Mouse (Mus musculus) lung, adult 10 weeks (tissue): ENCODE measurements around the gene Dynlt1a. TPM values are rescaled to one million over a fixed set of nuclear protein-coding genes. Genes with fewer than 3 reads are reported as not detected.

Experiments used
- polyA plus RNA-seq: library from polyadenylated mRNA; stranded (reverse); fragments of 350-450 nt; fragmentation: Illumina TruSeq; extraction: RNeasy Lipid Tissue Mini Kit (QIAGEN cat#74804); gene quantifications from one replicate; pipeline ENCODE4 v1.2.3, GENCODE M21; 2014; ENCODE audit warnings: low read depth, low replicate concordance; ENCODE audit not compliant: insufficient read depth

Dynlt1a gene
- 3.0 TPM for polyA plus RNA-seq

GRCm38 (mm10) chr17:6317339-6317985 lies at the start of gene Dynlt1a:
TSS of gene Dynlt1a (minus strand) at chr17:6317500.

GRCm38 (mm10) chr17:6256400-6257069 lies 60.8 kb downstream of the Dynlt1a start, which contains the start of gene Tmem181a:
TSS of gene Tmem181a (plus strand) at chr17:6256860.

Other genes starting within 250 kb of the Dynlt1a start
- gene Serac1, start 237.8 kb downstream of the Dynlt1a start, polyA plus RNA-seq, result 0.92 TPM
- gene Gtf2h5, start 237.7 kb downstream of the Dynlt1a start, polyA plus RNA-seq, result 84.4 TPM
- 16.3 TPM for gene Tulp4, start 211.1 kb downstream of the Dynlt1a start, polyA plus RNA-seq
- gene Tmem181a, start 60.6 kb downstream of the Dynlt1a start, polyA plus RNA-seq, result 7.3 TPM
- 120 TPM for gene Dynlt1b, start 112.6 kb upstream of the Dynlt1a start, polyA plus RNA-seq